Mouse (Mus musculus) urinary bladder, adult 18-20 months (tissue): ENCODE results near the gene 4931428F04Rik.
A peak's percentile ranks its signal among the peaks of the same experiment; 100 is the strongest.
"Not testable (repeated sequence)": the region's sequence is repeated elsewhere in the genome, so short reads cannot be mapped to it uniquely, and the experiment has no call there.

ENCODE experiments used
- DNase-seq, 2 experiments: peaks; one replicate each; pipeline ENCODE4 v3.0.0; 2022; ENCODE audit warnings: low spot score in 2 of 2, mixed read lengths in 2 of 2

Gene 4931428F04Rik

DNA sequence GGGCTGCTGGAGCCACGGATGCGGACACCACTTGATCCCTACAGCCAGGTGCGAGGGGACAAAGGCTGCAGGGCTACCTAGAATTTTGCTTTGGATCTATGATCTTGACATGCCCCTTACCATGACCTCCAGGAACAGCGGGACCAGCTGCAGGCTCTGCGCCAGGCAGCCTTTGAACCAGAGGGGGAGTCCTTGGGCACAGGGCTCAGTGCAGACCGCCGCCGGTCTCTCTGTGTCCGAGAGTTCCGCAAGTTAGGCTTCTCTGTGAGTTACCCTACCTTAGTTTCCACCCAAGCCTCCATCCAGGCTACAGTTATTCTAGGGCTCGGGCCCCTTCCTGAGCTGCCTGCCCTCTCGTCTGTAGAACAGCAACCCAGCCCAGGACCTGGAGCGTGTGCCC is 18.0 kb upstream of the 4931428F04Rik start:
- no peak for DNase-seq

GRCm38 (mm10) chr8:105306146-105306691 is 16.6 kb upstream of the 4931428F04Rik start:
- no peak for DNase-seq

GRCm38 (mm10) chr8:105305211-105306145 is 15.8 kb upstream of the 4931428F04Rik start, which contains the start of gene Elmo3:
TSS of gene Elmo3 (plus strand) at chr8:105305601.
- DNase-seq: peak; percentile 83 to 89

- DNase-seq: no peak
Measured at GRCm38 (mm10) chr8:105304325-105305210, 14.9 kb upstream of the 4931428F04Rik start.

DNA sequence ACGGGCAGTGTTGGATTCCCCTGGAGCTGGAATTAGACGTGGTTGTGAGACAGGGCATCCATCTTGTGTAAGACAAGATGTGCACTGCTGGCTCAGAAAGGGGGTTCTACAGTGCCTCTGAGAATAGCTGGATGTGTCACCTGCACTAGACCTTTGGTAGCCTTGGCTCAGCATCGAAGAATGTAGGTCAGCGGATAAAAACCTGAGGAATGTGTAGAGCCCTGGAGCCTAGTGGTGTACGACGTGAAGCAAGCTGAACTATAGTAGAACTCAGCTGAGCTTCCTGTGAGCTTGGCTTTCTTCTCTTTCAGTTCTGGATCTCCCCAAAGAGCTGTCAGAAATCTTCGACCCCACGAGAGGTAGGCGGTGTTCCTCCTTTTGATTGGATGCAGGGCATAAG is 14.2 kb upstream of the 4931428F04Rik start:
- DNase-seq: no peak

GRCm38 (mm10) chr8:105303396-105303795 is 13.7 kb upstream of the 4931428F04Rik start:
- no peak for DNase-seq

DNA sequence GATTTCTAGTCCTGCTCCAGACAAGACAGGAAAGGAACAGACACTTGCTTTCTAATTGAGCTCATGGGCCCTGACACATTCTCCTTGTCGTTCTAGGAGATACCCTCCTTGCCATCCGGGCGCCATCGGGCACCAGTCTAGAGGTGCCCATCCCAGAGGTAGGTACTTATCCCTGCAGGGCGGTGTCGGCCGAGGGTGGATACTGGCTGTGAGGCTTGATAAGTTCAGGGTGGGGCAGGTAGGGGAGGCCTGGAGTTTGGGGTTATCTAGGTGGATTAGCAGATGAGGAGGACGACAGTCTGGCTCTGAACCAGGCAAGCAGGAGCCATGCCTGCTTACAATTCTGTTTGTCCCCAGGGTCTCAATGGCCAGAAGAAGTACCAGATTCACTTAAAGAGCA is 10.3 kb upstream of the 4931428F04Rik start:
- no peak for DNase-seq

DNA sequence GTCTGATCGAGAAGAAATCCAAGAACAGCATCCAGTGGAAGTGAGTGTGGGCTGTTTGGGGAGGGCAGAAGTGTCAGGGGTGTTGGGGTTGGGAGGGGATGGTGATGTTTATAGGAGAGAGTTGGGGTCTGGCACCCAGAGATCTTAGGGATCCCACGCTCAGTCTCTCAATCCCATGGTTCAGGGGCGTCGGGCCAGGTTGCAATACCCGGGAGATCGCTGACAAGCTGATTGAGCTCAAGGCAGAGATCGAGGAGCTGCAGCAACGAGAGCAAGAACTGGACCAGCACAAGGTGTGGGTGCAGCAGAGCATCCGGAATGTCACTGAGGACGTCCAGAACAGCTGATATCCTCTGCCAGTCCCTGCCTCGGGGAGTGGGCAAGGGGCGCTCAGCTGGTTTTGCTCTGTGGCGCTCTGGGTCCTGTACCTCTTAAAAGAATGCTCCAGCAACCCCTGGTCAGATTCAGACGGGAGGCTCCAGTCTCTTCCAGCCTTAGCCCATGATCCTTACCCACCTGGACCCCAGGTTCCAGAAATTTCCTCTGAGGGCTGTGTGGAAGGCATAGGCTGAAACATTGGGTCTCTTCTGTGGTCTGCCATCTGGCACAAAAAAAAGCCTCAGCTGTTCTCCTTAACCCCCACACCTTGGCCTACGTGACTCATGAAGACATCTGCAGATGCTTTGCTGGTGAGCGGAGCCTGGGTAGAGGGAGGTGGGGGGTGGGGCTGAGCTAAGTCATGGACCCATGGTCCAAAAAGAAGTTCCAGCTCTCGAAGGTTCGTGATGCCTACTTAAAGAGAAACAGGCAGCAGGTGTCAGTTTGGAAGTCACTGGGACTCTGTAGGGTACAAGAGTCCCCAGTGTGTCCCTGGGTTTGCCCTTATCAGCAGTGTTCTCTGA is 8.9 kb upstream of the 4931428F04Rik start:
- DNase-seq: no peak

DNA sequence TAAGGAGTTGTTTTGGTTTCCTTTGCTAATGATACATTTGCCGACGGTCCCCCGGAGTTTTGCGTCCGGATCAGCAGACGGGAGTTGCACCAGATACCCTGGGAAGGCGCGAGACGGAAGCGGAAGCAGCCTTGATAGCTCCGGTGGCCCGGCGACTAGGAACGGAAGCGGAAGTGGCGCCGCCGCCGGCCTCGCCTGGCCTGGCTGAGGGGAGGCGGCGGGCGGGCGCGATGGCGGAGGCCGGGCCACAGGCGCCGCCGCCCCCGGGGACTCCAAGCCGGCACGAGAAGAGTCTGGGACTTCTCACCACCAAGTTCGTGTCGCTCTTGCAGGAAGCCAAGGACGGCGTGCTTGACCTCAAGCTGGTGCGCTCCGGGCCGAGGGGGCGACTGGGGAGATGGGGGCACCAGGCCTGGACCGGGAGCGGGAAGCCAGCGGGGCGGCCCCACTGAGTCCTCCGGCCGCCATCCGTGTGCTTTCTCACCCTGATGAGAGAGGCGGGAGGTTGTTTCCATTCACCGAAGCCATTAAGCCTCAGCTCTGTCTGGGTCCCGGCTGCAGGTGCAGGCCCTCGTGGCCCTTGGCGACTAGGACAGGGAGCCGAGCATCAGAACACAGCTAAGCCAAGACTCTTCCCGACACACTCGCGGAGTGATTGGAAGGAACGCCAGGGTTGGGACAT is 8.0 kb upstream of the 4931428F04Rik start, which contains the start of gene E2f4:
TSS of gene E2f4 (plus strand) at position 153 of the 682 bp plus-strand sequence.
- peak; percentile 78 to 89 for DNase-seq

GRCm38 (mm10) chr8:105295895-105296573 is 6.4 kb upstream of the 4931428F04Rik start, which contains the start of gene Exoc3l:
TSS of gene Exoc3l (minus strand) at chr8:105296101.
- DNase-seq: no peak

- no peak for DNase-seq
Measured at GRCm38 (mm10) chr8:105295256-105295655, 5.6 kb upstream of the 4931428F04Rik start.

- no peak for DNase-seq
Measured at GRCm38 (mm10) chr8:105294776-105295175, 5.1 kb upstream of the 4931428F04Rik start.

GRCm38 (mm10) chr8:105293405-105293804 is 3.7 kb upstream of the 4931428F04Rik start:
- DNase-seq: no peak

DNA sequence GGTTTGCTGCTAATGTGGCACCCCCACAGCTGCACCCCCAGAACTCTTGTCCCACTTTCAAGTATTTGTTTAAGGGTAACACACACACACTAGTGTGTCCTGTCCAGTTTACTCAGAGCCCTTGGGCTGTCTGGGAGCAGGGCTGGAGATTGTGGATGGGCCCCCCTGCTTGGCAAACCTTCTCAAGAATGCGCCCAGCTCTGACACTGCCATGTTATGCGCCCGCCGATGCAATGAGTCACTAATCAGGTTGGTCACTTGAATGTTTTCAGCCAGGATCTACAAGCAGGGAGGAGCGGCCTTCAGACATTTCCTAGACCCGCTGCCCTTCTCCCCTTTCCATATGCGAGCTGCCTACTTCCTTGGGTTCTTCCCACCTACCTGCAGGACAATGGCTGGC is 2.8 kb upstream of the 4931428F04Rik start:
- no peak for DNase-seq

DNA sequence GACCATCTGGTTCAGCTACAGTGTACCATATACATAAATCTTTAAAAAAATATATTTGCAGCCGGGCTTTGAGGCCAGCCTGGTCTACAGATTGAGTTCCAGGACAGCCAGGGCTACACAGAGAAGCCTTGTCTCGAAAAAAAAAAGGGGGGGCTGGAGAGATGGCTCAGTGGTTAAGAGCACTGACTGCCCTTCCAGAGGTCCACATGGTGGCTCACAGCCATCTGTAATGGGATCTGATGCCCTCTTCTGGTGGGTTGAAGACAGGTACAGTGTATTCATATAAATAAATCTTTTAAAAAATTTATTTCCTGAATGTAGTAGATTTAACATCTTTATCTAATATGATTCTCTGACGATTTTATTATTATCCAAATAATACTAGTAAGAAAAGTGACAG is 2.1 kb upstream of the 4931428F04Rik start:
- DNase-seq: not testable (repeated sequence)

DNA sequence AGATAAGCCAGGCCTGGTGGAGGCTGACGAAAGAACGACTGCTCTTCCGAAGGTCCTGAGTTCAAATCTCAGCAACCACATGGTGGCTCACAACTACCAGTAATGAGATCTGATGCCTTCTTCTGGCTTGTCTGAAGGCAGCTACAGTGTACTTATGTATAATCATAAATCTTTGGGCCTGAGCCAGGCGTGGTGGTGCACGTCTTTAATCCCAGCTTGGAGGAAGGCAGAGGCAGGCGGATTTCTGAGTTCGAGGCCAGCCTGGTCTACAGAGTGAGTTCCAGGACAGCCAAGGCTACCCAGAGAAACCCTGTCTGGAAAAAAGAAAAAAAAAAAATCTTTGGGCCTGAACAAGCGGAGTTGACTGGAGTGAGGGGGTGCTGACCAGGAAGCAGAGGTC is 1.7 kb upstream of the 4931428F04Rik start:
- not testable (repeated sequence) for DNase-seq

GRCm38 (mm10) chr8:105290554-105291314 is 1.1 kb upstream of the 4931428F04Rik start:
- peak; percentile 79 to 89 for DNase-seq

GRCm38 (mm10) chr8:105288958-105289732 is 519 bp downstream of the 4931428F04Rik start:
- DNase-seq: peak; percentile 85 to 90
